Mouse (Mus musculus) lung, postnatal 0 days (tissue): ENCODE data around the gene C5ar1.

ENCODE experiments used
- CTCF ChIP-seq: IDR thresholded peaks from 2 replicates; pipeline ENCODE4 v1.5.1; 2016; ENCODE audit warnings: antibody characterized with exemption, mild to moderate bottlenecking
- EP300 ChIP-seq: IDR thresholded peaks from 2 replicates; pipeline ENCODE4 v1.6.1; 2016; ENCODE audit warnings: antibody characterized with exemption, mild to moderate bottlenecking, control low read depth

DNA sequence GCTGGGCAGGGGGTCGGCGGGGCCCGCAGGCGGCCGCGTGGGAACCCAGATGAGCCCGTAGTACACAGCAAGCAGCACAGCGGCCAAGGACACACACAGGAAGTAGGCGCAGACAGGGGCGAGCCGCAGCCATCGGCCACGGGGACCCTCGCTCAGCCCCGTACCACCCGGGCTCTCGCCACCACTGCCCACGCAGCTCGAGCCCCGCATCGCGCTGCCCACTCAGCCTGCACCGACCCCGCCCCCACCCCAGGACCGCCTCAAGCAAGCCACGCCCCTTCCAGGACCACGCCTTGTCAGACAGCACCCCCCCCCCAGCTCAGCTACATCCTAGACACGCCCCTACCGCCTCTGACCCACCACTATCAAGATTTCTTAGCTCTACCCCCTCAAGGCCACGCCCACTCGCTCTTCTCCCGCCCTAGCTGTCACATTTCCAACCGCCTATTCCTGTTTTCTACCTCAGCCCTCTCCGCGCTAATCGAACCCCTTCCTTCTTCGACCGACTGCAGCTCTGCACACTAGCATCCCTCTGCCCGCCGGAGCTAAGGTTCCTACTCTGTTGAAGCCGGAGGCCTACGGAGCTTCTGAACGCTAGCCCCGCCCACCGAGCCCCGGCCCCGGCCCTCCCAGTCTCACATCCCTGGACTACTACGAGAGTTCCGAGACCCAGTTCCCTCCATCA is 13.9 kb upstream of the C5ar1 start, which contains the start of gene Inafm1:
- TF ChIP-seq CTCF (no peak), EP300 (no peak)
